Mouse (Mus musculus) adrenal gland, postnatal 36 days (tissue): Measurements from ENCODE around the gene Pgam1. TPM values are rescaled to one million over a fixed set of nuclear protein-coding genes. Genes with fewer than 3 reads are reported as not detected.
A peak's percentile ranks its signal among the peaks of the same experiment; 100 is the strongest.
"Not testable (repeated sequence)": the region's sequence is repeated elsewhere in the genome, so short reads cannot be mapped to it uniquely, and the experiment has no call there.

Source experiments
- DNase-seq, 2 experiments: peaks; one replicate each; pipeline ENCODE4 v3.0.0; 2021; ENCODE audit warnings: mixed read lengths in 1 of 2
- long read RNA-seq, 2 experiments: library from polyadenylated mRNA; stranded (forward); transcript quantifications; one replicate each; pipeline ENCODE4 v2.0.0; 2021; ENCODE audit warnings: borderline sequencing depth in 2 of 2
- total RNA-seq, 2 experiments: library from RNA; stranded (reverse); gene quantifications; 2 replicates each; pipeline ENCODE4 v1.2.3; 2021

Gene Pgam1
- 100 to 1,000 TPM; 791 to 814 TPM for total RNA-seq
- long read RNA-seq, experiment 1, transcript Pgam1-201 (4 exons, 1,775 nt), result major isoform, 1,461 of 1,529 reads
- long read RNA-seq, experiment 1, partial matches to known transcripts, result 66 of 1,529 reads
- long read RNA-seq, experiment 1, other reads (novel, unspliced or antisense), result 2 of 1,529 reads
- long read RNA-seq, experiment 2, transcript Pgam1-201 (4 exons, 1,775 nt), result major isoform, 457 of 470 reads
- long read RNA-seq, experiment 2, partial matches to known transcripts, result 10 of 470 reads
- long read RNA-seq, experiment 2, other reads (novel, unspliced or antisense), result 3 of 470 reads

DNA sequence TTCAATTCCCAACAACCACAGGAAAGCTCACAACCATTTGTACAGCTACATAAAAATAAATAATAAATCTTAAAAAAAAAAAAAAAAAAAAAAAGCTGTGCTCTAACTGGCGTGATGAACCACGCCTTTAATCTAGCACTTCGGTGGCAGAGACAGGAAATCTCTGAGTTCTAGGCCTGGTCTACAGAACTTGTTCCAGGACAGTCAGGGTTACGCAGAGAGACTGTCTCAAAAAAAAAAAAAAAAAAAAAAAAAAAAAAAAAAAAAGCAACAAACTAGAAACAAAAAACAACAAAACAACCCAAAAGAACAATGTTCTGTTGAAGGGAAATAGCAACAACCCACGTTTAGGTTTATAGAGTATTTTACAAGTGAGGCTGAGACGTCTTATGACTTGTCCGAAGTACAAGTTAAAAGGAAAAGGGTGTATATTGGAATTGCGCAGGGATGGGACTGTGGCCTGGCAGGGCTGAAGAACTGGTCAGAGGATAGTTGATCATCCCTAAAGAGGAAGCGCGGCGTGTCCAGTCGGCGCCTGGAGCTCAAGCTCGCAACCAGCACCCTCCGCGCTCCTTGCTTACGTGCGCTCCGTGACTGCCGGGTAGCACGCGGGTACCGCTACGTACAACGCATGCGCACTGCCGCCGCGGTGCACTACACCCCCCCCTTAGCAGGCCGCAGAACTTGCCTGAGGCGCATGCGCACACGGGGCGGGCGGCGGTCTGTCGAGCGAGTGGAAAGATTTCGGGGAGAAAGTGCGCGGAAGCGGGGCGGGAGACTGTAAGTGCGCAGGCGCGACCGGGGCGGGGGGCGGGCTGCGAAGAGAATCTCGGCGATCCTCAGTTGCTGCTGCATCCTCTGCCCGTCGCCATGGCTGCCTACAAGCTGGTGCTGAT lies at the start of gene Pgam1:
Pgam1 (plus strand) TSS at position 746 of the 896 bp plus-strand sequence.
- peak; percentile 98 for DNase-seq

GRCm38 (mm10) chr19:41866707-41867106 lies 45.0 kb upstream of the Pgam1 start:
- no peak for DNase-seq

GRCm38 (mm10) chr19:41869296-41869695 lies 42.4 kb upstream of the Pgam1 start:
- DNase-seq, result no peak

DNA sequence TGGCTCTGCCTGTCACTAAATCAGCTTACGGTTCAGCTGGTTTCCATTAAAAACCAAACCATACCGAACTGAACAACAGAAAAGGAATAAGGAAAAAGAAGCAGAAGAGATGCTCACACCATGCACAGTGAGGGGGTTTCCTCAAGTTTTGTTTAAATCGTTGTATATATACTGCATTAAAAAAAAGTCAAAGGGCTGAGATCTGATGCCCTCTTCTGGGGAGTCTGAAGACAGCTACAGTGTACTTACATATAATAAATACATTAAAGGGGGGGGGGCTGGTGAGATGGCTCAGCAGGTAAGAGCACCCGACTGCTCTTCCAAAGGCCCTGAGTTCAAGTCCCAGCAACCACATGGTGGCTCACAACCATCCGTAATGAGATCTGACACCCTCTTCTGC lies 41.8 kb upstream of the Pgam1 start:
- DNase-seq, result not testable (repeated sequence)

GRCm38 (mm10) chr19:41872285-41872684 lies 39.4 kb upstream of the Pgam1 start:
- no peak for DNase-seq

GRCm38 (mm10) chr19:41874356-41874755 lies 37.4 kb upstream of the Pgam1 start:
- DNase-seq, result no peak

DNA sequence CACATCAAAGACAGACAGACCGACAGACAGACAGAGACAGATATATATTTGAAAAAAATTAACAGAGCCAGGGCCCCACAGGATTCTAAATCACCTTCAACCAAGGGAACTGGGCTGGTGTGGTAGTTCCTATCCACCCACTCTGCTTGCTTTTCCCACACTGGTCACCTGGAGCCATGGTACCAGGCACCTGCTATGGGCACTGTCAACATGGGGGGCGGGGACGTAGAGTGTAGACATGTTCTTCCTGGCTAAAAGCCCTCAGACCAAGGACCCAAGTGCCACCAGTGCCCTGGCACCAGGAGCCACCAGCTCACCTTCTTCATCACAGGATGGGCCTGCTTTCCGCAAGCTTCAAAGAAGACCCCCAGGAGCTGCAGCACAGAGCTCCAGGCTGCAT lies 29.9 kb upstream of the Pgam1 start:
- DNase-seq, result no peak

DNA sequence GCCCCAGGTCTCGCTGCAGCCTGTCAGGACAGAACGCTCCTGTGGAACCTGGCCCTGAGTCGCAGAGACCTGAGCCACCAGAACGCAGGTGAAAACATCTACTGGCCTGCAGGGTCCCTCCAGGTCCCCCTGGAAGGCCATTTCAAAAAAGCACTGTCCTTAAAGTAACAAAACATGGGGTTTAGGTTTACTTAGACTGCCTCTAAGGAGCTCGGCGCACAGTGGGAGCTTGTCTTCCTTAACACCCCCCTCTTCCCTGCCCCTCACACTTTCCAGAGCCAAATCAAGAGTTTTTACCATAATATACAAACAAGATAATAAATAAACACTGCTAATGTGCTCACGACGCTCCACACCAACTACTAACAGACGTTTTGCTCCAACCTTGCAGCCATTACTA lies 27.8 kb upstream of the Pgam1 start:
- DNase-seq, result no peak

DNA sequence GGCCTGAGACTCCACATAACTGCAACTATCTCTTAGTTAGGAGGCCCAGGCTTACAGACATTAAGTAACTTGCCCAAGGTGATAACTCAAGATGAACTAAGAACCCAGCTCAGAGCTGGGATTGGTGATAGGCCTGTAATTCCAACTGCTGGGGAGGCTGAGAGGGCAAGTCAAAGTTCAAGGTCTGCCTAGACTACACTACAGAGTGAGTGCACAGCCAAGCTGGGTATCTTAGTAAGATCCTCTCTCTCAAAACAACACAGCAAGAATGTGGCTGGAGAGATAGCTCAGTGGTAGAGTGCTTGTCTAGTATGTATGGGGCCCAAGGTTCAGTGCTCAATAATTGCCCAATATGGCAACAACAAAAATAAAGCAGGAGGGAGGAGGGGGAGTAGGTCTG lies 23.5 kb upstream of the Pgam1 start:
- DNase-seq, result no peak

- peak in 1 of 2 experiments; percentile 31 for DNase-seq
These were observed 16.8 kb upstream of the Pgam1 start for GRCm38 (mm10) chr19:41894959-41895358.

DNA sequence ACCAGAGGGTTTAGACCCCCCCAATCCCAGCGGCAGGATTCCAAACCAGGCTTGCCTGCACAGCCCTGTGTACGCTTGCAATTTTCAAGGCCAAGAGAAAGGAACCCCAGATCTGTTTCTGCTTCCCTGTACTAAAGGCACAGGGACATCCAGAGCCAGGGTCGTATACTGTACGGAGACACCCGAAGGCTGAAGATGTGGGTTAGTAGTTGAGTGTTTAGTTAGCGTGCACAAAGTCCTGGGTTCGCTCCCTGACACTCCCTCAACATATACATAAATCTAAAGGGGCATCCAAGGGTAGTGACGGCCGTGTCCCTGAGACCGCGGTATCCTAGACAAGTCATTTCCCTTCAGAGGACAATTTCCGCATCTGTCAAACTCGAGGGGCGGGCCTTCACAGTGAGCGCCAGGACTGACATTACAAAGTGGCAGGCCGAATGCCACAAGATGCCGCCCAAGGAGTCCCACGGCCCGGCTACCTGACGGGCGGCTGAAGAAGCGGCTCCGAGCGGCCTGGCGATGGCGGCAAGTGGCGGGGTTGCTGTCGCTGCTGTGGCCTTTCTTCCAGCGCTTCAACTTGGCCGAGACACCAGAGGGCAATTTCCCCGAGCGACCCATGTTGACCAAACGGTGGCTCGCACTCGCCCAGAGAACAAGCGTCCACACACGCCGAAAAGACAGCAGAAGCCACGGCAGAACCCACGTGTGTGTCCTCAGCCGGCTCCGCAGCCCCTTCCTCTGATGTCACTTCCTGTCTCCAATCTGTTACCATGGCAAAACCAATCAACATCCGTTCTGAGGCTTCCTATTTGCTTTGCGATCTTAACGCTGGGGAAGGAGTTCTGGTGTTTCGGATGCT lies 16.0 kb upstream of the Pgam1 start, which contains the start of gene Rrp12:
Rrp12 (minus strand) TSS at position 714 of the 859 bp plus-strand sequence.
- peak; percentile 80 to 86 for DNase-seq

GRCm38 (mm10) chr19:41896319-41896711 lies 15.4 kb upstream of the Pgam1 start:
- DNase-seq, result no peak

DNA sequence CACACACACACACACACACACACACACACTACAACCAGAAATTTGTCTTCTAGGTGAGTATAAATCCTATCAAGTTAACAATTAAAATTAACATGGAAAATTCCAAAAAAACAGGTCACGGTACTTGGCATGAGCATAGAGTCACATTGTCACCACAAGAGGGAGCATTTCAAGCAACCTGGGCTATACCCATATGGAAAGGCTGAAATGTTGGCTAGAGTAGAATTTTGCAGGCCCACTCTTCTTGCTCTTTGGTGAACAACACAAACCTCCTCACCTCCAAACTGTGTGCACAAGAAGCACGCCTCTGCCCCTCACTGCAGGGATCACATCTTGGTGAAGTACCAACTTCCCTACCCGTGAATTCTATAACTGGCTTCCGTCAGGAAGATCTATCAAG lies 12.9 kb upstream of the Pgam1 start:
- peak; percentile 33 to 63 for DNase-seq

- no peak for DNase-seq
These were observed 11.1 kb upstream of the Pgam1 start for GRCm38 (mm10) chr19:41900495-41901090.

GRCm38 (mm10) chr19:41901696-41902095 lies 10.0 kb upstream of the Pgam1 start:
- DNase-seq, result peak in 1 of 2 experiments; percentile 50

- no peak for DNase-seq
These were observed 8.7 kb upstream of the Pgam1 start for GRCm38 (mm10) chr19:41902848-41903593.

DNA sequence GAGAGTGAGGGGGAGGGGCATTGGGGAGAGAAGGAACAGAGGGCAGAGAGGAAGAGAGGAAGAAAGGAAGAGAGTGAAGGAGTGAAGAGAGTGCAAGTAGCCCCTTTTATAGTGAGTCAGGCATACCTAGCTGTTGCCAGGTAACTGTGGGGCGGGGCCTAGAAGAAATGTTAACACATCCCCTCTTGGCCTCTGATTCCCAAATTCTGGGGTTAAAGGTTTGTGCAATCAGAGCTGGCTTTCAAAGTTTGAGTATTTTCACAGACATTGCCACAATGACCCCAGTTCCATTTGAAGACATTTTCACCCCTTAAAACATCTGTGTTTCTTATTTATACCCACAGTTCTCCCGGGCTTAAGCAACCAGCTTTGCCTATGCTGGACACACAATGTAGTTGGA lies 6.5 kb upstream of the Pgam1 start:
- DNase-seq, result no peak

DNA sequence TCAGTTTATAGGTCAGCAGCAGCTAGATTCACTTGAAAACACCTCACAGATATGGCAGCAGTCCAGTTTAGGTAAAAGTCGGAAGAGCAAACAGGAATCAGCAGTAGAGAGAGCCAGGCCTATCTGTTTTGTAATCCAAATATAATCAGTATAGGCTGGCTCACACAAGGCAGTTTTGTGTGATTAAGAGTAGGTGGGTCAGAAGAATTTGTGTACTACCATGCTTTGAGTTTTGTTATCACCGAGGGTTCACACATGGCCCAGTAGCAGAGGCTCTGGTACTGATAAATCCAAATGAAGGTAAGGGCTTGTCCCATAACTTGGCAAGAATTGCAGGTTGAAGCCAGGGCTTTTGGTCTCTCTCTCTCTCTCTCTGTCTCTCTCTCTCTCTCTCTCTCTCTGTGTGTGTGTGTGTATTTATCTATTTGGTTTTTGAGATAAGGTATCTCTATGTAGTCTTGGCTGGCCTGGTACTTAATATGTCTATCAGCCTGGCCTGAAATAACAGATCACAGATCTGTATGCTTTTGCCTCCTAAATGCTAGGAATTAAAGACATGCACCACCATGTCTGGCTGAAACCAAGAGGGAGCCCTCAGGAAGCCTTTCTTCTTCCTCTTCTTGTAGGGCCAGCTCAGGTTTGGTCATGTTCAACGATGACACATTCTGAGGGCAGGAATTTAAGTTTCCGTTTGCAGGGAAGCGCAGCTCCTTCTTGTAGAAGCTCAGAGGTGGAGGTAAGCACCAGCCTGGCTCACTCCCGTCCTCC lies 5.2 kb upstream of the Pgam1 start:
- no peak for DNase-seq

DNA sequence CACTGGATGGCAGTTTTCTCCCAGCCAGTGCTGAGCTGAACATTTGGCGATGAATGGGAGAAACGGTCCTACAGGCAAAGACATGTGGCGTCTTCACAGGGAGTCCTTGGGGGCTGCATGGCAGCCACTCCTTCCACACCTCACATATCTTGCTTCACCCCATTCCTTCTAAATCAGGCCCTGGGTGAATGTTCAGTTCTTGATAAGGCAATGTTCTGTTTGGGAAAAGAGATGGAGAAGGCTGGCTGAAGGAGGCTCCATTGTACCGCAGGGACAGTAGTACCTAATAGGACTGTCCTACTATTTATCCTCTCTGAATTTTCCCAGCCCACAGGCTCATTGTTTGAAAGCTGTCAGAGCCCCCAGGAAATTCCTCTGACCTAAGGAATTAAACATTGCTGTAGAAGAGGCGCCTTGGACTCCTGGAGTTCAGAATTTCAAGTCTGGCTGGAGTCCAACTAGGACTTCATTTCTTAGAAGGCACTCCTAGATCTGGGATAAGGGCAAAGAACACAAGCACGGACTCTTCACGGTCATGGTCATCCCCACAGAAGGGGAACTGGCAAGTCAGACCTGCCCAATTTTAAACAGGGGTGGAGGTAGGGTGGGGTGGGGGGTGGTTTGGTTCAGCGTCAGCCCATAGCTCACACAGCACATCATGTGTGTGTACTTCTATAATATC lies 4.5 kb upstream of the Pgam1 start:
- DNase-seq, result no peak

DNA sequence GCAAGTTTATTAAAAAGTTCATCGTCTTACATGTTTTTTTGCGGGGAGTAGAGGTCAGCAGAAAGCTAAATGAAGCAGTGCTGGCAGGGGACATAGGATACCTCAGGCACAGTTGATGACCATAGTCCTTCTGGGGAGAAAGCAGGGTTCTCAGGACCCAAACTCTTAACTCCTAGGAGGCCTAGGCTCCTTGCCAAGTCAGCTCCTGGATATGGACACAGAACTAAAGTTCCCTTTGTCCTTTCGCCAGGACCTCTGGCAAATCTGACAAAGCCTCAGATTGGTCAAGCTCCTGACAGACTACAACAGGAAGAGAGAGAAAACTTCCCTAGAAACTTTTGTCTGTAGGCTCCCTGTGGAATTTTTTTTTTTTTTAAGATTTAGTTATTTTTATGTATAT lies 3.0 kb upstream of the Pgam1 start:
- no peak for DNase-seq
